Mouse (Mus musculus) lung, adult 2 months (tissue): ENCODE measurements at regions not wholly inside any gene's neighbourhood (a gene's known extent, or its start where the extent isn't known, plus 50 kb on each side); places are given as distances from the start of the nearest gene placed in this dataset.

Source experiments
- DNase-seq: peaks from one replicate; pipeline ENCODE4 v3.0.0; 2022
- H3K4me1 ChIP-seq: fragments of 200-500 bp; 2 replicates; pipeline ENCODE4 v1.6.1; 2011; ENCODE audit warnings: low read length; ENCODE audit not compliant: control insufficient read depth, insufficient read depth
- H3K4me3 ChIP-seq: fragments of 200-500 bp; replicated peaks from 2 replicates; pipeline ENCODE3; 2011; ENCODE audit warnings: low read depth, mild to moderate bottlenecking, control low read depth, low read length; ENCODE audit errors: extremely low read depth
- CTCF ChIP-seq: fragments of 200-500 bp; IDR thresholded peaks from 2 replicates; pipeline ENCODE4 v1.5.1; 2011; ENCODE audit warnings: mild to moderate bottlenecking, low read length, control low read depth; ENCODE audit not compliant: insufficient read depth
- POLR2A ChIP-seq: fragments of 200-500 bp; IDR thresholded peaks from 2 replicates; pipeline ENCODE4 v1.6.1; 2011; ENCODE audit warnings: low read depth, mild to moderate bottlenecking, control low read depth, low read length, borderline replicate concordance; ENCODE audit errors: extremely low read depth
- WGBS: fragments of 180-500 bp; shearing (Covaris S2); methylation state at CpG from one replicate; pipeline ENCODE4 v1.1.7; 2018; 5-methylcytosine and 5-hydroxymethylcytosine counted together

DNA sequence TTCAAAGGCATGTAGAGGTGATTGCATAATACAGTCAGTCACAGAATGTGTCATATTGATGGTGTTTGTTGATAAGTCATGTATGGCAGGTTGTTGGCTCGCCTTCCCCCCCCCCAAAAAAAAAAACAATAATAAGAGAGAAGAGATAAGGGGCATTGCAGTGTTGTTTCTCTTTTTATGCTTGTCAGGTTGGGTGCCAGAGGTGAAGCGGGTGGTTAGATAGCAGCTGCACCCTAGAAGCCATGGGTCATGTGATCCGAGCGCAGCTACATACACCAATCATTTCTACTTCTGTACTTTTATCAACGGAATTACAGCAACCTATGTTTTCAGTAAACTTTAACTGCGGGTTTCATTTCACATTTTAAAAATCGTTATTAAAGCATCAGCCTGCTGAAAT lies 94.5 kb downstream of the 1700020N01Rik start:
- 88% methylated on average over 7 of the region's 7 CpGs for WGBS
- TF ChIP-seq CTCF = no peak
- Histone ChIP-seq H3K4me3 (no peak overlapping the region), H3K4me1 (peaks cover 5% of the 10 kb centered on the region; the same call in 1 of the 2 replicates)
- no peak for DNase-seq

DNA sequence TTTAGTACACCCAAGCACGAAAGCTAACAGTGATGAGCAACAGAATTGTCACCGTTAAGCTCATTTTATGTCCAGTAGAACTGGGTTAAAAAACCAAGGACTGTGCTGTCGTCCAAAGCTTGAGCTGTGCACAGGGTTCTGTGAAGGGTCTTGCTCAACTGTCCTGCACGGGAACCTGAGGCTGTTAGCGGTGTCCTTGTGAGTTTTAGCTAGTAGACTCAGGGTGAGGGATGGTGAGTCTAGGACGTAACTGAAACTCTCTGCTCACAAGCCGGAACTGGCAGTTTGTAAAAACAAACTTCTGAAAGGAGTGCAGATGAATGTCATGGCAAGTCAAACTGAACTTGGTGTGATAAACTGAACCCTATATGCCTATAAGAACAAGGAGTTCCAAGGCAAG lies 95.6 kb downstream of the 1700020N01Rik start:
- WGBS = 78% methylated on average over 7 of the region's 7 CpGs
- TF ChIP-seq POLR2A = no peak
- TF ChIP-seq CTCF = no peak
- H3K4me3 ChIP-seq = no peak overlapping the region
- no peak for DNase-seq
- H3K4me1 ChIP-seq = peaks cover 5% of the 10 kb centered on the region; the same call in 1 of the 2 replicates

DNA sequence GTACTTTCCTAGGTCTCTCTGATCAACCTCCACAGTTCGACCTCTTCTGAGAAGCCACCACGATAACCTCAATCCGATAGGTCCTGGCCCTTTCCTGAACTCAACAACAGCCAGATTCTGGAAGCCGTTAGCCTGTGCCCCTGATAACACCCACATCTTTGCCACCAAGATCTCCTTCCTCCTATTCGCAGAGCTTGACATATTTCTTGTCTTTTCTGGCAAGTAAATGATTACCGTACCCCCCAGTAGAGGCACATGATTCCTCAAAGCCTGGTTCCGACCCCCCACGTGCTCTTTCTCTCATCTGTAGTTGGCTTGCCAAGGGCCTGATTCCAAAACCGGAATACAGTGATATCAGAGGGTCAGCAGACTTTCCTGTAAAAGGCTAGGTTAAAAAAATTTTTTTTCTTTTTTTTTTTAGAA lies 96.9 kb downstream of the 1700020N01Rik start:
- TF ChIP-seq CTCF = no peak
- no peak for TF ChIP-seq POLR2A
- no peak for DNase-seq
- no peak overlapping the region for H3K4me3 ChIP-seq
- 70% methylated on average over 9 of the region's 9 CpGs for WGBS
- peaks cover 5% of the 10 kb centered on the region; the same call in 1 of the 2 replicates for H3K4me1 ChIP-seq

DNA sequence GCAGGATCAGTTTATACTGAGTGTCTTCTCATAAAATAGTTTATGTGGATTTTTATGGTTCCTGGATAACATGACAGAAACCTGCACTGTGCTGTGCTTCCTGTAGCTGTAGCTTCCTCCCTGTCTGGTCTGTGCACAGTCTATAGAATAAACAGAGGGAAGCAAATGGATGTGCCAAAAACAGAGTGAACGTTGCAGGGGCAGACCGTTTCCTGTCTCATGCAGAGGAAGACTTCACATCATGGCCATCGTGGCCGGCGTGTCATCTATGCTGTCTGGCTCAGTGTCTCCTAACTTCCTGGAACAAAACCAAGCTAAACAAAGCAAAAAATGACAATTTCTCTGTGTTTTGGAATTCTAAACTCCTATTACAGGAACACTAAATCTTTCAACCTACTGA lies 102.2 kb downstream of the 1700020N01Rik start:
- WGBS = 23% methylated on average over 5 of the region's 5 CpGs
- H3K4me3 ChIP-seq = no peak overlapping the region
- DNase-seq = no peak
- no peak for TF ChIP-seq POLR2A
- H3K4me1 ChIP-seq = no peaks in the 10 kb centered on the region

DNA sequence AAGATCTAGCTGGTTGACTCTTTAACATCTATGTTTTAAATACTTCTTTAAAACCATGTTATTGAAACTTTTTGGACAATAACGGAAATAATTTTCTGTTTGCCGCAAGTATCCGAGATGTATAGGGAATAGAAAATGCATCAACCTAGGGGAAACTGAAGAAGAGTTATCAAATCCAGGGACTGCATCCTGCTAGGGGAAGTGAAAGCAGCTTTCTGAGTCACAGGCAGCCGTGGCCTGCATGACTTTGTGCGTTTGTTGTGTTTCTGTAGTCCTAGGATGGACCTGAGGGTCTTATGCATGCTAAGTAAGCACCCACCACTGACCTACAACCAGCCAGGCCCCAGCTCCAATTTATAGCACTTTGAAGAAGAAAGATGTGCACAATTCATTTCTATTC lies 103.7 kb downstream of the 1700020N01Rik start:
- WGBS = 82% methylated on average over 5 of the region's 5 CpGs
- Histone ChIP-seq H3K4me1 (peaks cover 3% of the 10 kb centered on the region; the same call in 1 of the 2 replicates), H3K4me3 (no peak overlapping the region)
- no peak for DNase-seq
- no peak for TF ChIP-seq CTCF
- no peak for TF ChIP-seq POLR2A

DNA sequence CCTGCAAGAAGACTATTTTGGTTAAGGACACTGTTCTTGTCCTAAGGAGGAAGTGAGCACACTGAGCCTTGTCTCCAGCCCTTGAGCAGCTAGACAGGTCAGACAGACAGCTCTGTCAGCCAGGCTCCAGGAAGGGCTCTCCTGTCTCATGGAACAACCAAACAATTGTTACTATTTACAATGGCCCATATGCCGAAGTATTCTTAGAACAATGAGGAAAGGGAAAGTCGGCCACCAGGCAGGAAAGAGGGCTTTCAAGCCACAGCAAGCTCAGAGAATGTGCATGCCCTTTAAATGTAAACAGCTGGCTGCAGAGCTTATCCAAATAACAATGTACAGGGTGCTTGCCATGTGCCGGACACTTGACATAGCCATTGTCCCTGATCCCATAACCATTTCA lies 108.6 kb downstream of the 1700020N01Rik start:
- no peak for DNase-seq
- Histone ChIP-seq H3K4me3 (no peak overlapping the region), H3K4me1 (peaks cover 5% of the 10 kb centered on the region; the same call in 1 of the 2 replicates)
- no peak for TF ChIP-seq POLR2A
- TF ChIP-seq CTCF = no peak
- whole genome bisulfite sequencing = 21% methylated on average over 3 of the region's 3 CpGs

DNA sequence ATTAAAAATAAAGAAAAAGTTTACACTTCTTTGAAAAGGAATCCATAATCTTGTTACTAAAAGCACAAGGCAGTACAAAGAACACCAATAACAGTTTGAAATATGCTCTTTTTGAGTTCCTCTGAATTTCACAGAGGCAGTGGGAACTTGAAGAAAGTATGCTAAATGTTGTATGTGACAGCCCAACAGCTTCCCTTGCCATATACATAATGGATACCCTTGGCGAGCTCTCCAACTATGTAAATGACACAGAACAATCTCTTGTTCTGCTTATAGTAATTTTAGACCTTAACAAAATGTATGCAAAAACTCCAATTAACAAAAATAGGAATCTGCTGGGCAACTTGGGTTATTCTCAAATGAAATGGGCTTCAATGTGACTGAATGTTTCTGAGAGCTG lies 109.2 kb downstream of the 1700020N01Rik start:
- no peak overlapping the region for H3K4me3 ChIP-seq
- 76% methylated on average over 1 of the region's 1 CpGs for WGBS
- TF ChIP-seq POLR2A (no peak), CTCF (no peak)
- peaks cover 5% of the 10 kb centered on the region; the same call in 1 of the 2 replicates for H3K4me1 ChIP-seq
- no peak for DNase-seq

DNA sequence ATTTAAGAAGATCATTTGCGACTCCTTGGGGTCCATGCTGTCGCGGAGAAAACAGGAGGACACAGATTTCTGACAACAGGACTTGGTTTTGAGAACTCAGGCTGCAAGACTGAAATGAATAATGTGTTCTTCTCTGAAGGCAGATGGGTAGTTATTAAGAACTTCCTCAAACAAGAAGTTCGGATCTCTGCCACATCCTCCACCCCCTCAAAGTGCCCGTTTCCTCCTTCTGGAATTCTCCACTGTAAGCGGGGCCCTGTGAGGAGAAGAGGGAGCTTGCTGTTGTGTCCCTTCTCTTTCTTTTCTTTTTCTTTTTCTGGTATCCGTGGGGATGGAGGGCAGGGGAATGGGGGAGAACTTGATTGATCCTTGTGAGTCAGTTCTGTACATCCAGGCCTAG lies 118.9 kb downstream of the 1700020N01Rik start:
- Histone ChIP-seq H3K4me3 (no peak overlapping the region), H3K4me1 (no peaks in the 10 kb centered on the region)
- DNase-seq = no peak
- 56% methylated on average over 7 of the region's 7 CpGs for WGBS
- TF ChIP-seq POLR2A (no peak), CTCF (no peak)

DNA sequence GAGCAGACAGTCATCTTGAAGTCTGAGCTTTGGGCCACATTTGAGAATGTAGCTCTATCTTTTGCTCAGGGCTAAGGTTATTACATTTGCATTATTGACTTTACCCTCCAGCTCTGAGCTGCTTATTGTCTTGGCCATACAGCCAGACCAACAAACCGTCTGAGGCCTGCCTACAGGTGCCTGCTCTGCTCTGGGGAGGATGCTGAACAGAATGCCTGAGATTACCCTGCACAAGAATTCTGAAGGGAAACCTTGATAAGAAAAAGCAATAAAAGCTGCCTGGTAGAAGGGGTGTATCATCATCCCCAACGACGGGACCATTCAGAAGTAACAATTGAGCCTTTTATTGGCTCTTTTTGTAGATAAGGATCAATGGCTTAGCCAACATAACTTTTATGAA lies 119.9 kb downstream of the 1700020N01Rik start:
- no peak overlapping the region for H3K4me3 ChIP-seq
- 84% methylated on average over 3 of the region's 3 CpGs for WGBS
- no peak for DNase-seq
- no peaks in the 10 kb centered on the region for H3K4me1 ChIP-seq
- TF ChIP-seq CTCF = no peak
- TF ChIP-seq POLR2A = no peak

DNA sequence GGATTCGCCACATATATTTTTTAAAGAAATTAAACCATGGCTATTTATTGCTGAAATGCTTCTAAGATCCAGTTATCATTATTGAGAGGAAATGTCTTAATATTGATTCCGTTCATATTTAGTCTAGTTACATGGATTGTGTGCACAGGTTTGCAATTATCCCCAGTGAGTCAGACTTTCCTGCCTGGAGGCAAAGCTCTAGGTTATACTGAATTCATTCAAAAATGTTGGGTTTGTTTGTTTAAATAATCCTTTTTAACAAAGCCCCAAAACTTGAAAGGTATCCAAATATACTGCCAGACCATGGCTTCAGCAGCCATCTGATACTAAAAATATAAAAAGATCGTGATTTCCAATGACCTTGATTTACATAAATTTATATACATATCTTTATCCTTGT lies 122.5 kb downstream of the 1700020N01Rik start:
- WGBS = 84% methylated on average over 3 of the region's 3 CpGs
- Histone ChIP-seq H3K4me1 (no peaks in the 10 kb centered on the region), H3K4me3 (no peak overlapping the region)
- TF ChIP-seq POLR2A (no peak), CTCF (no peak)
- DNase-seq = no peak

DNA sequence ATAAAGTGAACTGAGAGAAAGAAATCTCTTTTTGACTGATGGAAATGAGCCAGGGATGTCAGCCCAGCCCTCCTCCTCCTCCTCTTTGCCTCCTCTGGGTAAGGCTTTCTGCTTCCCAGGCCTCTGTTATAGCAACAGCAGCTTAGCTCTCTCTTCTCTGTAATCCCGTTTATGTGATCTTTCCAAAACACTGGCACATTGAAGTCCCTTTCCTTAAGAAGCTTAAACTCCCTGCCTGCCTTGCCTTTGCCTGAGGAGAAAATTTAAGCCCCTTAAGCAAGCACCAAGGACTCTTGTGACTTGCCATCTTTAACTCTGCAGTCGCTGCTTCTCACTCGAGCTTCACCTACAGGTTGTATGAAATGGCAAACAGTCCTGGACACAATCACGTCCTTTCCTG lies 125.2 kb downstream of the 1700020N01Rik start:
- H3K4me3 ChIP-seq = no peak overlapping the region
- 77% methylated on average over 4 of the region's 4 CpGs for WGBS
- DNase-seq = no peak
- TF ChIP-seq CTCF (no peak), POLR2A (no peak)
- H3K4me1 ChIP-seq = no peaks in the 10 kb centered on the region
